Mouse (Mus musculus) megakaryocyte, embryonic 14.5 days (primary cell): ENCODE data around the gene Samd11.

Experiments
- FLI1 ChIP-seq: IDR thresholded peaks from 2 replicates; pipeline ENCODE4 v1.6.1; 2012; ENCODE audit warnings: low read length, inconsistent platforms, mixed read lengths
- GATA1 ChIP-seq: IDR thresholded peaks from 3 replicates; pipeline ENCODE4 v1.6.1; 2012; ENCODE audit warnings: mixed read lengths, low read length, inconsistent platforms, borderline replicate concordance

DNA sequence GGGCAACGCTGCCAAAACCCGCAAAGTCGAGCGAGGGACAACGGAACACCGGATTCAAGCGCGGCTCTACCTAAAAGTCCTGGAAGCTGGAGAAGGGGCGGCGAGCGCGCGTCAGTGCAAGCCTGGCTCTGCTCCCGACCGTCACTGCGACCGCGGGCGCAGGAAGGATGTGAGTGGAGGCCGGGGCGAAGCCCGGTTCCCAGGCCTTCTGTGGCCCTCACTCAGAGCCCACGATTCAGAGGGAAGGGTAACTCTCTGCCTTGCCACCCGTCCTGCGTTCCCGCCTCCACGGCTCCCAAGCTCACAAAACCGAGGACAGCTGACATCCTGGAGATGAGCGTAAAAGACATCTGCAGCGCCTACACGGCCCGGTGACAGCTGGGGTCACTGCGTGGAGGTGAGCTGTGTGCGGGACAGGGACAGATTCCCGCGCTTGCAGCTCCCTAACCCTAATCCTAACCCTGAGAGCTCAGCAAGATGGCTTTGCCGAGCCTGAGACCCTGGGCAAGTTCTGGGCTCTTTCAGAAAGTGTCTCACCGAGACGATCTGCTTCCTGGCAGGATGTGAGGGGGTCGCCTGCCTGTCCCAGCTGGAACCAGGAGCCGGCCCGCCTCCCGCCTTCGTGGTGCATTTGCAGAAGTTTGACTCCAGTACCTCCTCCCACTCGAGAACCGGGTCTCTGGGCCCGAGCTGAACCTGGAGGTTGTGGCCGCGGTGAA is 51.9 kb downstream of the Samd11 start:
- TF ChIP-seq GATA1, result no peak
- no peak for TF ChIP-seq FLI1
